Mouse (Mus musculus): ENCODE data around the gene Fbxo33. TPM values are rescaled to one million over a fixed set of nuclear protein-coding genes. Genes with fewer than 3 reads are reported as not detected.
A peak's percentile ranks its signal among the peaks of the same experiment; 100 is the strongest.
"Not testable (repeated sequence)": the region's sequence is repeated elsewhere in the genome, so short reads cannot be mapped to it uniquely, and the experiment has no call there.

Gene Fbxo33
- 3.6 and 8.6 TPM in 2 replicates for polyA plus RNA-seq (2012; ENCODE audit: insufficient read depth, low replicate concordance)

DNA sequence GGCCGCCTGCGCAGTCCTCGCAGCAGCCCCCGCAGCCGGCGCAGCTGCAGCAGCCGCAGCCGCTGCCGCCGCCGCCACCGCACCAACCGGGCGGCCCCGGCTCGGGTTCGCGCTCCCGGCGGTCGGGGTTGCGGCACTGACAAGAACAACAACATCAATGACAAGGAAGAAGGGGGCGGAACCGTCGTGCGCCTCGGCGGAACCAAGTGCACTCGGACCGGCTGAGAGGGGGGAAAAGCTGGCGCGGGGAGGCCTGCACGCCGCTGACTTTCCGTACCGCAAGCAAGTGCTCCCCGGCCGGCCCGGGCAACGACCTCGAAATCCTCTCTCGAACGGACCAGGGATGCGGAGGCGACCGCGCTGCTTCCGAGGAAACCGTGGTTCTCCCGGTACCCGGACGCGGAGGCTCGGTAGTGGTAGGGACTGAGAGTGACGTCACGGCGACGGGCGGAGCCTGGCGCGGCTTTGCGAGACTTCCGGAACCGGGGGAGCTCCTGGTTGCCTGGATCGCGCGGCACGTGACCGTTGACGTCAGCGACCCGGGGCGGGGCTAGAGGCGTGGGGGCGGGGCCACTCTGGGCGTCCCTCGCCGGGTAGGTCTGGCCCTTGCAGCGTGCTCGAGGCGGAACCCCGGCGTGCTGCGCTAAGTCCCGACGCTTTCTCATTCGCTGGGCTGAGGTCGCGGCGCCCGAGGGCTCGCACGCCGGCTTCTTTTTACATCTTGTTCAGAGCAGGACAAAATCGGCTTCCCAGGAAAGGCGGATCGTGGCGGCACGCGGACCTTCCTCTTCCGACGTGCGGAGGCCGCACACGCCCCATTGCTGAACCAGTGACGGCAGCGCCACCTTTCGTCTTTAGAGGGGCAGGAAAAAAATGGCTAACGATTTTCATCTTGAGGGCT is at the start of gene Fbxo33:
Fbxo33 (minus strand) TSS at position 401 of the 901 bp plus-strand sequence.
- Histone ChIP-seq H3K4me3 (replicated peaks) (peak within 1 kb of the TSS; percentile 93), H3K27me3 (replicated peaks) (no peaks in the 10 kb centered on the region), H3K4me1 (peaks cover 38% of the 10 kb centered on the region), H3K9me3 (no peaks in the 10 kb centered on the region), H3K36me3 (replicated peaks; ENCODE audit: low read length) (peaks cover under 1% of the 10 kb centered on the region)
- TF ChIP-seq FLI1 (IDR thresholded peaks at IDR 0.05; ENCODE audit: low read length) = 0 out of 2 replicates have a peak, but pooled peaks have one; percentile 16
- no peak for TF ChIP-seq GATA1 (IDR thresholded peaks at IDR 0.05; ENCODE audit: borderline replicate concordance, low read length)

DNA sequence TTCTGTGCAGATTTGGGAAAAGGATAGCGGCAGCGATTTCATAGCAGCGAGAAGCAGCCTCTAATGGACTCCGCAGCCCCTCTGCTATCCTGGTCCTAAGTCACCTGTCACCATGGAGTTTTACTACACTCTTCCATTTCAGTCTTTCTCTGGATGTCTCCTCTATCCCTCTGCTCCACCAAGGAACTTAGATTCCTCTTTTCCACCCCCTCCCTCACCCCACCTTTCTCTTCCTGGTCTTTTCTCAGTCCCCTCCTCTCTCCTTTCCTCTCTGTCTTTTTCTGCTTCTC is 46.4 kb upstream of the Fbxo33 start:
- Histone ChIP-seq H3K9me3 (no peaks in the 10 kb centered on the region), H3K27me3 (replicated peaks) (no peaks in the 10 kb centered on the region), H3K4me1 (peaks cover 1% of the 10 kb centered on the region; the same call in 1 of the 2 replicates), H3K4me3 (replicated peaks) (no peak overlapping the region), H3K36me3 (replicated peaks; ENCODE audit: low read length) (no peaks in the 10 kb centered on the region)
- TF ChIP-seq GATA1 (IDR thresholded peaks at IDR 0.05; ENCODE audit: borderline replicate concordance, low read length) = no peak

DNA sequence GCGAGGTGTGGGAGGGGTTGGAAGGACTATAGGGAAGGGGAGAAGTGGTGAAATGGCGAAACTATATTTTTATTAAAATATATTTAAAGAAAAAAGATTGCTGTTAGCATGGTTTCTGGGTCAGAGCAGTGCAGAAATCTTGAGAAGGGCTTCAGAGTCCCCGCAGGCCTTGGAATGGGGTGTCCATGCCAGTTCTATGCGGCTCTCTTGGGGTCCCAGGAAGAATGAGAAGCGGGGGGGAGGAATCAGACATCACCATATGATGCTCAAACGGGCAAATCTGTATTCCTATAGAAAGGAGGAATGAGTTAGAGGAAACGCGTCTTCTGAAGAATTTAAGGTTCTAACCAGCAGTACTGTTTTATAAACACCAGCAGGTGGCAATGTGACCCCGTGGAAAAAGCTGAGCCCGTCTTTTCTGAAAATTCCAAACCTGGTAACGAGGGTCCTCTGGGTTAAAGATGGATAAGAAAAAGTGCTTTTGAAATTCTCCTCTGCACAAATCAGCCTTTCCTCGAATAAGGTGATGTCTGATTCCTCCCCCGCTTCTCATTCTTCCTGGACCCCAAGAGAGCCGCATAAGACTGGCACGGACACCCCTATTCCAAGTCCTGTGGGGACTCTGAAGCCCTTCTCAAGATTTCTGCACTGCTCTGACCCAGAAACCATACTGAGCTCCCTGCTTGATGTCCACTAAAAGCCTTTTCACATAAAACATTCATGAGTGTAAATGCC is 45.8 kb upstream of the Fbxo33 start:
- TF ChIP-seq FLI1 (IDR thresholded peaks at IDR 0.05; ENCODE audit: low read length) = no peak
- TF ChIP-seq GATA1 (IDR thresholded peaks at IDR 0.05; ENCODE audit: borderline replicate concordance, low read length) = no peak
- no peaks in the 10 kb centered on the region for H3K9me3 ChIP-seq
- H3K27me3 ChIP-seq (replicated peaks) = no peaks in the 10 kb centered on the region
- H3K4me3 ChIP-seq (replicated peaks) = no peak overlapping the region
- H3K36me3 ChIP-seq (replicated peaks; ENCODE audit: low read length) = no peaks in the 10 kb centered on the region
- H3K4me1 ChIP-seq = peaks cover 6% of the 10 kb centered on the region; the same call in 1 of the 2 replicates

DNA sequence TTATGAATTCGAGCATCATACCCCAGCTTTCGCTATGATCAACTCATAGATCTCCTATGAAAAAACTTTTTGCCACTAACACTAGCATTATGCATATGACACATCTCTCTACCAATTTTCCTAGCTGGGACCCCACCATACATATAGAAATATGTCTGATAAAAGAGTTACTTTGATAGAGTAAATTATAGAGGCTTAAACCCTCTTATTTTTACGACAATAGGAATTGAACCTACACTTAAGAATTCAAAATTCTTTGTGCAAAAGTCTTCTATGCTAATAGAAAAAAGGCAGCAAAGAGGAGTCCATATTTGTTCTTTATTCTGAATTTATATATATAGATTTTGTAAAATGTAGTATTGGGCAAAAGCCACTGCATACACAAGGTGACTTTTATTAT is 43.3 kb upstream of the Fbxo33 start:
- H3K9me3 ChIP-seq = no peaks in the 10 kb centered on the region
- no peak overlapping the region for H3K4me3 ChIP-seq (replicated peaks)
- H3K36me3 ChIP-seq (replicated peaks; ENCODE audit: low read length) = no peaks in the 10 kb centered on the region
- peaks cover 9% of the 10 kb centered on the region; the same call in 1 of the 2 replicates for H3K4me1 ChIP-seq
- H3K27me3 ChIP-seq (replicated peaks) = no peaks in the 10 kb centered on the region
- TF ChIP-seq GATA1 (IDR thresholded peaks at IDR 0.05; ENCODE audit: borderline replicate concordance, low read length) = no peak
- no peak for TF ChIP-seq FLI1 (IDR thresholded peaks at IDR 0.05; ENCODE audit: low read length)

DNA sequence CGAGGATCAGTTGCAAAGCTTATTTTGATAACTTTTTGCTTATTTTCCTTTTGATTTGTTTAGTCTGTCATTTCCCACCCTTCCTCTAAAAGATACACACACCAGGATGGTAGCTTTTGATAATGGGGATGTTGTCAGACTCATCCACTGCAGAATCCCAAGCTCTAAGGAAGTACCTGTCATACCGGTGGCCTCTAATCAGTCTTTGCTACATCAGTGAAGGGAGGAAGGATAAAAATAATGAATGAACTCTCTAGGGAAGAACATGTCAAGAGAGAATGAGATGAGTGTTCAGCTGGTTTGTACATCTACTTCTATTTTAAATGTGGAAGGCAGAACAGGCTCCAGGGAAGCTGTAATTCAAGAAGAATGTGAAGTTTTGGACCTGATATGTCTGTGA is 41.3 kb upstream of the Fbxo33 start:
- H3K4me3 ChIP-seq (replicated peaks) = no peak overlapping the region
- TF ChIP-seq GATA1 (IDR thresholded peaks at IDR 0.05; ENCODE audit: borderline replicate concordance, low read length) (no peak), FLI1 (IDR thresholded peaks at IDR 0.05; ENCODE audit: low read length) (no peak)

DNA sequence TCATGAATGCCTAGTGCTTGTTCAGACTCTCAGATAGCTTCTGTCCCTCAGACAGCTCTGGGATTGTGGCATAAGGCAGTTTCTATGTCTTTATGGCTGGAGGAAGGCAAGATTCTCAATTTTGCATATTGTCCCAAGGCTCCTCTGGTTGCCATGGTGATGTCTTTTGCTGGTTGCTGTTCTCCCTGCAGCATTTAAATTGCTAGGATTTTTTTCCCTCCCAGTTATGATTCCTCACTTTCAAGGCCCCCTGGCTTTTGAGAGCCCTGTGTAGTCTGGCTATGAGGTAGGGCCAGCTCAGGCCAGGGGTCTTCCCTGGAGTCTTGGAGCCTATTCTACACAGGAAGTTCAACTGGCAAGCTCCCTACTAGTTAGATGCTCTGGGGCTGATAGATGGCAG is 40.8 kb upstream of the Fbxo33 start:
- no peaks in the 10 kb centered on the region for H3K36me3 ChIP-seq (replicated peaks; ENCODE audit: low read length)
- no peaks in the 10 kb centered on the region for H3K27me3 ChIP-seq (replicated peaks)
- no peak for TF ChIP-seq FLI1 (IDR thresholded peaks at IDR 0.05; ENCODE audit: low read length)
- no peak for TF ChIP-seq GATA1 (IDR thresholded peaks at IDR 0.05; ENCODE audit: borderline replicate concordance, low read length)
- H3K4me3 ChIP-seq (replicated peaks) = no peak overlapping the region
- H3K9me3 ChIP-seq = no peaks in the 10 kb centered on the region
- peaks cover 9% of the 10 kb centered on the region; the same call in 1 of the 2 replicates for H3K4me1 ChIP-seq

More for the DNA sequence above, 41.3 kb upstream of the Fbxo33 start:
- Histone ChIP-seq H3K27me3 (replicated peaks) (no peaks in the 10 kb centered on the region), H3K4me1 (peaks cover 9% of the 10 kb centered on the region; the same call in 1 of the 2 replicates), H3K9me3 (no peaks in the 10 kb centered on the region), H3K36me3 (replicated peaks; ENCODE audit: low read length) (no peaks in the 10 kb centered on the region)

DNA sequence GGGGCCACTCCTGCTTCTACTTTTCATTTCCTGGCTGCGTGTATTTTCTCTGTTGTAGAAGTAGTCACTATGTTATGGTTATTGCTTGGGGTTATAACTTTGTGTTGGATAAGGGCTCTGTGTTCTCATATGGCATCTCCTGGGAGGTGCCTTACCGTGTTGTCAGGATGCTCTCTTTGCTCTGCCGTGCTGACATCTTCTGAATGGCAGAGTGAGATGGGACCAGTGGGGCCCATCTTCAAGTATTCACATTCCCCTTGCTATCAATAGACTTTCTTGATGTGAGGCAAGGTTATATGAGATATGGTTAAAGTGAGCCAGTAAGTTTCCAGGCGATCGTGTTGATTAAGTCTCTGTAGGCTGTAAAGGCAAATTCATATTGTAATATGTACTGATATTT is 39.5 kb upstream of the Fbxo33 start:
- no peak overlapping the region for H3K4me3 ChIP-seq (replicated peaks)
- no peaks in the 10 kb centered on the region for H3K27me3 ChIP-seq (replicated peaks)
- no peaks in the 10 kb centered on the region for H3K9me3 ChIP-seq
- H3K4me1 ChIP-seq = peaks cover 9% of the 10 kb centered on the region; the same call in 1 of the 2 replicates
- TF ChIP-seq GATA1 (IDR thresholded peaks at IDR 0.05; ENCODE audit: borderline replicate concordance, low read length) = no peak
- TF ChIP-seq FLI1 (IDR thresholded peaks at IDR 0.05; ENCODE audit: low read length) = no peak
- H3K36me3 ChIP-seq (replicated peaks; ENCODE audit: low read length) = no peaks in the 10 kb centered on the region

DNA sequence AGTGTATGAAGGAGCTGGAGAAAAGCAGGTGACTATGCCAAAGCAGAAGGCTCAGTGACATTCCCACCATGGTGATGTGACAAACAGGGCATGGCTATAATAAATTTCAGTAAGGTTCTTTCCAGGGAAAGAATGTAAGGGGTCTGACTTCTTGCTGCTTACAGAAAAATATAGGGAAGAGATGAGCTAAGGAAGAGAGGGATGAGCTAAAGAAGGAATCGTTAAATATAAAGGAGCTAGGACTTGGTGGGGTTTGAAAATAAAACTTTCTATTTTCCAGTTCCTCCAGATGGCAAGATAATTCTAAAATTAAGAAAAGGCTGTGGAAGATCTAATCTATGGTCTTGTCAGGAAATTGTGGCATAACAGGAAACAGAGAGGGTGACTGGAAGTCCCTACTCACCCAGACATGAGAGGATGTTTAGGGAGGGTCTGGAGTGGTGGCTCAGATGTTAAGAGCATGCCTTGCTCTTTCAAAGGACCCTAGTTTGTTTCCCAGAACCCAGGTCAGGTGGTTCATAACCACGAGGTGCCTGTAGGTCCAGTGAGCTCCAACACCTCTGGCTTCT is 30.8 kb upstream of the Fbxo33 start:
- H3K36me3 ChIP-seq (replicated peaks; ENCODE audit: low read length) = no peaks in the 10 kb centered on the region
- no peak for TF ChIP-seq GATA1 (IDR thresholded peaks at IDR 0.05; ENCODE audit: borderline replicate concordance, low read length)
- H3K27me3 ChIP-seq (replicated peaks) = no peaks in the 10 kb centered on the region
- peaks cover 8% of the 10 kb centered on the region; the same call in 1 of the 2 replicates for H3K9me3 ChIP-seq
- H3K4me3 ChIP-seq (replicated peaks) = no peak overlapping the region
- peaks cover 17% of the 10 kb centered on the region for H3K4me1 ChIP-seq

- H3K4me3 ChIP-seq (replicated peaks) = no peak overlapping the region
- H3K9me3 ChIP-seq = peaks cover 8% of the 10 kb centered on the region; the same call in 1 of the 2 replicates
- no peak for TF ChIP-seq GATA1 (IDR thresholded peaks at IDR 0.05; ENCODE audit: borderline replicate concordance, low read length)
- TF ChIP-seq FLI1 (IDR thresholded peaks at IDR 0.05; ENCODE audit: low read length) = no peak
- H3K27me3 ChIP-seq (replicated peaks) = no peaks in the 10 kb centered on the region
- H3K36me3 ChIP-seq (replicated peaks; ENCODE audit: low read length) = no peaks in the 10 kb centered on the region
- peaks cover 17% of the 10 kb centered on the region for H3K4me1 ChIP-seq
These were observed 29.4 kb upstream of the Fbxo33 start for GRCm38 (mm10) chr12:59248969-59249368.

DNA sequence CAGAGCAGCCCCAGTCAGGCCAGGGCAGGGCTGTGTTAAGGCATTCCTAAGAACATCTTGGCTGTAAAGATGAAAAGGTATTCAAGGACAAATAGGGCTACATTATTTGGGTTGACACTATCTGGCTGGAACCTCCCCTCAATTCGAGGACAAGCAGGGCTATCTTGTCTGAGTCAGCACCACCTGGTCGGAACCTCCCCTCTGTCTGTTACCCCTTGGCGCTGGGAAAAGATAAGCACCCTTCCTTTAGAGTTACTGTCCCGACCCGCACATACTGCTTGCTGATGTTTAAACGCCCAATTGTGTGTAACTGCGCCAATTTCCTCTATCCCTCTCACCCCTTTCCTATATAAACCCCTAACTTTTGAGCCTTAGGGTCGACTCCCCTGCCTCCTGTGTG is 21.5 kb upstream of the Fbxo33 start:
- H3K4me3 ChIP-seq (replicated peaks); H3K9me3 ChIP-seq; H3K4me1 ChIP-seq; H3K36me3 ChIP-seq (replicated peaks; ENCODE audit: low read length); H3K27me3 ChIP-seq (replicated peaks): not testable (repeated sequence)
